Mouse (Mus musculus): Measurements from ENCODE around the gene Hist1h3h.
"Not testable (repeated sequence)": the region's sequence is repeated elsewhere in the genome, so short reads cannot be mapped to it uniquely, and the experiment has no call there.

The Hist1h3h gene

DNA sequence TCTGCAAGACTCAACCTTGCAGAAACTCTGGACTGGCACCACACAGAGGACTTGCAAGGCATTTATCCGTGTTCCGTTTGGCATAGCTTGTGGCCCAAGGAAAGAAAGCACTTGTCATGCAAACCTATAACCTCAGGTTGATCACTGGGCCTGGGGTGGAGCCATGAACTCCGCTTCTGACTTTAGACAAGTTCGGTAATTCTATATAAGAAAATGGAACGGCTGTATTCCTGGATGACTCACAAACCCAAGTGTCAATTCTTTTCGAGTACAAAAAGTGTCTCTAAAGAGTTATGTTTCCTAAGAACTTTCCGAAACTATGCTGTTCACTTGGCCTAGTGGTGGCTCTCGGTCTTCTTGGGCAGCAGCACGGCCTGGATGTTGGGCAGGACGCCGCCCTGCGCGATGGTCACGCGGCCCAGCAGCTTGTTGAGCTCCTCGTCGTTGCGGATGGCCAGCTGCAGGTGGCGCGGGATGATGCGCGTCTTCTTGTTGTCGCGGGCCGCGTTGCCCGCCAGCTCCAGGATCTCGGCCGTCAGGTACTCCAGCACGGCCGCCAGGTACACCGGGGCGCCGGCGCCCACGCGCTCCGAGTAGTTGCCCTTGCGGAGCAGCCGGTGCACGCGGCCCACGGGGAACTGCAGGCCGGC is 3.8 kb downstream of the Hist1h3h start:
- CTCF ChIA-PET, result interaction anchor here in 1 of 4 experiments (0.7 kb wide), 1 partner anchor 12 kb away, joined by 3 read pairs; no protein-coding TSS in a partner anchor
- POLR2A ChIA-PET, result interaction anchor here (0.6 to 27.0 kb wide), 59 partner anchors 8 to 1865 kb away, joined by 3 to 530 read pairs (median 4); partner anchors contain the start of genes Hist1h4k (in 4 of the 4), Hist1h1b (in 3 of the 4), Hist1h2ah (in 3 of the 4) and Hist1h2ak (in 3 of the 4)

DNA sequence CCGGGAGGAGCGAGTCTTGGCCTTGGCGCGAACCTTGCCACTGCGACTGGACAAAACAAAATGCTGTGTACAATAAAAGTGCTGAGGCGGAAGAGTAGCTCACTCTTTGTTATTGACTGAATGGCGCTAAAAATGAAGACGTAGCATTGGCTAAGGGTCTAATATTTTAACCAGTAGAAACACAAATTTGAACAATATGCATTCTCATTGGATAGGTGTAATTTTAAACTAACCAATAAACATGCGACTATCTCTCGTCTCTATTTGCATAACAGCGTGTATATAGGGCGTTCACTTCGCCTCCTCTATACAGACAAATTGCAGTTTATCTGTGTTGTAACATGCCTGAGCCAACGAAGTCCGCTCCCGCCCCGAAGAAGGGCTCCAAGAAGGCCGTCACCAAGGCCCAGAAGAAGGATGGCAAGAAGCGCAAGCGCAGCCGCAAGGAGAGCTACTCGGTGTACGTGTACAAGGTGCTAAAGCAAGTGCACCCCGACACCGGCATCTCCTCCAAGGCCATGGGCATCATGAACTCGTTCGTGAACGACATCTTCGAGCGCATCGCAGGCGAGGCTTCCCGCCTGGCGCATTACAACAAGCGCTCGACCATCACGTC is 4.4 kb downstream of the Hist1h3h start, which contains the start of gene Hist1h2bm:
TSS of gene Hist1h2bm (plus strand) at position 288 of the 616 bp plus-strand sequence.
- CTCF ChIA-PET, result not testable (repeated sequence)
- POLR2A ChIA-PET, result interaction anchor here (0.6 to 27.0 kb wide), 54 partner anchors 9 to 1864 kb away, joined by 3 to 530 read pairs (median 4); partner anchors contain the start of genes Hist1h4k (in 4 of the 4), Hist1h1b (in 3 of the 4), Hist1h2ah (in 3 of the 4) and Hist1h2ak (in 3 of the 4)

DNA sequence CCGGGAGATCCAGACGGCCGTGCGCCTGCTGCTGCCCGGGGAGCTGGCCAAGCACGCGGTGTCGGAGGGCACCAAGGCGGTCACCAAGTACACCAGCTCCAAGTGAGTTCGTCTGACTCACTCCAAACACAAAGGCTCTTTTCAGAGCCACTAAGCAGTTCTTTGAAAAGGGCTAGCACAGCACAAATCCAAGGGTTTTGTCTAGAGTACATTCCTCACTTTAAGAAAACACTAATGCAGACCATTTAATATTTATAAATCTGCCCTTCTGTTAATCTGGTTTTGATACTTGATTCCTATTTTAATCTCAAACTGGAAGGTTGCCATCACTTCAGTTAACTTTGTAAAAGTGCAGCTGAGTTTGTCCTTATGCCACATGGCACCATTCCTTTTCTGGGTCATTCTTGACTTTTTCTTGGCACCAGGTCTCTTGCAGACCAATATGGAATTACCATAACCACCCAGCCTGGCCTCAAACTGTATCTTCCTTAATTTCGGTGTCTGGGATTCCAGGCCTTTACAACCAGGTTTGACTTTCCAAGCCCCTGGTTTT is 5.0 kb downstream of the Hist1h3h start:
- ChIA-PET CTCF (no interaction called here), POLR2A (interaction anchor here (0.6 to 27.0 kb wide), 39 partner anchors 10 to 742 kb away, joined by 3 to 530 read pairs (median 6); partner anchors contain the start of genes Hist1h4k (in 4 of the 4), Hist1h1b (in 3 of the 4), Hist1h2ak (in 3 of the 4) and Hist1h2an (in 3 of the 4))

DNA sequence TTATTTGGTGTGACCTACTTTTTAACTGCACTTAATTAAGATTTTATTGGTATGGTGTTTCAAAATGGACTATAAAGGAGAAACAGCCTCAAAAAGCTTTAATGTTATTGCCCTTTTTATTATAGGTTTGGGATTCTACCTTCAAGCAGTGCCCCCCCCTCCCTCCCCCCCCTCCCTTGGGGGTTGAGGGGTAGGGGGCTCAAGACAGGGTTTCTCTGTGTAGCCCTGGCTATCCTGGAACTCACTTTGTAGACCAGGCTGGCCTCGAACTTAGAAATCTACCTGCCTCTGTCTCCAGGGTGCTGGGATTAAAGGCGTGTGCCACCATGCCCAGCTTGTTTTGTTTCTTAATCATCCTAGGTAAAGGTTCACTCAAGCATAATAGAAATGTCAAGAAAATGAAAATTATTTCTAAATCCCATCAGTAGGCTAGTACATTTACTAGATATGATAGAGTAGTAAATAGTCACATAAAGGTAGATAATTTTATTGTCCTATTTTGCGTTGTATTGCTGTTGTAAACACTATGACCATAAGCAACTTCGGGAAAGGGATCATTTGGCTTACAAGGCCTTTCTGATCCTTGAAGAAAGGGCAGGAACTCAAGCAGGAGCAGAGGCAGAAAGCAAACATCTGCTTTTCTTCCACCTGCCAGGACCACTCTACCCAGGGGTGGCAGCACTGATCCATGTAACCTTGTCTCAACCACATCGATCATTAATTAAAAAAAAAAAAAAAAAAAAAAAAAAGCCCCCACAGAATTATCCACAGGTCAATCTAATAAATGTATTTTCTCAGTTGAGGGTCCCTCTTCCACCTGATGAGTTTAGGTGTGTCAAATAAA is 5.8 kb downstream of the Hist1h3h start:
- CTCF ChIA-PET, result no interaction called here
- POLR2A ChIA-PET, result interaction anchor here in 3 of 4 experiments (0.7 to 27.0 kb wide), 23 partner anchors 7 to 1593 kb away, joined by 3 to 530 read pairs (median 8); partner anchors contain the start of genes Hist1h4k (in 3 of the 3), Hist1h1b (in 2 of the 3), Hist1h2ak (in 2 of the 3) and Hist1h2bn (in 2 of the 3)

DNA sequence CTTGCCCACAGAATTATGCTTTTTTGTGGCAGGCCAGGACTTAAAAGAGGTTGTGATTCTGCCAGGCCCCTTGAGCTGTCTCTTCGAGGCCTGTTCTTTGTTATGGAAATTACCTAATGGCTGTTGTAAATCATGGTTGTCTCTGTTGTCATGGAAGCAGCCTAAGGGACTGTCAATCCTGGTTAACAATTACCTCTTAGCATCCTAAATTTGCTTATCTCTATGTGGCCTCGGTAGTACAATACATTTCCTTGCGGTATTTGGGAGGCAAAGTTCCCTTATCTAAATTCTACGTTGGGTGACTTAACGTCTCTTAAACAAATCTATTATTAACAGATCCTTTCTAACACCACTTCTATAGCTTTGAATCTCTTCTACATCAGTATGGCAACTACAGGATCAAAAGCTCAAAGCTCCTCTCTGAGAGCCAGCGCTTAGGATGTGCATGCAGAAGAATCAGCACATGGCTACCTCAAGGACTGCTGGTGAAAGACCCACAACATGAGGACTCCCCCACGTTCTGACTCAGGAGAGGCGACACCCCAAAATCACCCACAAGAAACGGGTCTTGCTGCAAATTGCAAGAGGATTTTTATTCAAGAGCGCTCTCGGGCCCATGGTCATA is 10.6 kb downstream of the Hist1h3h start:
- ChIA-PET POLR2A (interaction anchor here (0.6 to 27.0 kb wide), 25 partner anchors 4 to 548 kb away, joined by 3 to 530 read pairs (median 4); partner anchors contain the start of genes Hist1h1b (in 2 of the 4), Hist1h2ai (in 2 of the 4), Hist1h2ak (in 2 of the 4) and Hist1h2an (in 2 of the 4)), CTCF (no interaction called here)

DNA sequence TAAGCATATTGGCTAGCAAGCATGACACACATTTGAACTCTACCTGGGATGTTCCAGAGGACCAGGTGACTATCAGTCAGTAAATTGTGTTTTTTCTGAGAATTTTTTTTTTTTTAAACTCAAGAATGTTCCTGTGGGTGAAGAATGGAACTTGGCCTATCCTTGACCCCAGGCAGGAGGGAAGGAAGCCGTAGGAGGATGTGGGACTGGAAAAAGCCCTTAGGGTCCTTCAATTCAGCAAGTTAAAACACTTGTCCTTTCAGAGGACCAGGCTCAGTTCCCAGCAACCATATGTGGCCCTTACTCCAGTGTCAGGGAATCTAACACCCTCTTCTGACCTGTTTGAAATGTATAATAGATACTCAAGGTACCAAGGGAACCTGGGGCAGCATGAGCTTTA is 12.1 kb downstream of the Hist1h3h start:
- CTCF ChIA-PET, result no interaction called here
- POLR2A ChIA-PET, result interaction anchor here in 2 of 4 experiments (1.3 to 27.0 kb wide), 7 partner anchors 6 to 100 kb away, joined by 4 to 530 read pairs (median 240); partner anchors contain the start of genes Hist1h2ak (in 2 of the 2), Hist1h2bn (in 2 of the 2), Hist1h3h (in 2 of the 2) and Hist1h4k (in 2 of the 2)

DNA sequence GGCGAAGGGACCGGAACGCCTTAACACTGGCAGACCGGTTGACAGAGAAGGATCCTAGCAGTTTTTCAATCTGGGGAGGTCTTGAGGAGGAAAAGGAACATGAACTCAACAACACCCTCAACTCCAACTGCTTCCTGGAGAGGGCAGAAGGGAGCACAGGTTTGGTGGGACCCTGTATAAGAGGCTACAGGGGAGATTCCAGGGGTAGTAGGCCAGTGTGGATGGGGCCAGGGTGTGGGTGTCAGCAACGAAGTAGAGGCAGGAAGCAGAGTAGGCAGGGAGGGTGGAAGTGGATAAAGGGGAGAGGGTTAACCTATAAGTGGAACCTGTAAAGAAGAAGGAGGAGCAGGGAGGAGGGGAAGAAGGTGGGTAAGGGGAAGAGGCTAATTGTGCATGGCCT is 16.0 kb downstream of the Hist1h3h start:
- CTCF ChIA-PET, result interaction anchor here in 2 of 4 experiments (0.6 to 1.5 kb wide), 10 partner anchors 8 to 554 kb away, joined by 3 to 12 read pairs (median 5); partner anchors contain the start of genes Hist1h2ai (in 1 of the 2), Hist1h2bl (in 1 of the 2), Hist1h3h (in 1 of the 2) and Hist1h4k (in 1 of the 2)
- POLR2A ChIA-PET, result interaction anchor here in 3 of 4 experiments (0.6 to 27.0 kb wide), 28 partner anchors 9 to 760 kb away, joined by 3 to 530 read pairs (median 10); partner anchors contain the start of genes Hist1h2ai (in 3 of the 3), Hist1h2ak (in 3 of the 3), Hist1h2bl (in 3 of the 3) and Hist1h2bm (in 3 of the 3)

DNA sequence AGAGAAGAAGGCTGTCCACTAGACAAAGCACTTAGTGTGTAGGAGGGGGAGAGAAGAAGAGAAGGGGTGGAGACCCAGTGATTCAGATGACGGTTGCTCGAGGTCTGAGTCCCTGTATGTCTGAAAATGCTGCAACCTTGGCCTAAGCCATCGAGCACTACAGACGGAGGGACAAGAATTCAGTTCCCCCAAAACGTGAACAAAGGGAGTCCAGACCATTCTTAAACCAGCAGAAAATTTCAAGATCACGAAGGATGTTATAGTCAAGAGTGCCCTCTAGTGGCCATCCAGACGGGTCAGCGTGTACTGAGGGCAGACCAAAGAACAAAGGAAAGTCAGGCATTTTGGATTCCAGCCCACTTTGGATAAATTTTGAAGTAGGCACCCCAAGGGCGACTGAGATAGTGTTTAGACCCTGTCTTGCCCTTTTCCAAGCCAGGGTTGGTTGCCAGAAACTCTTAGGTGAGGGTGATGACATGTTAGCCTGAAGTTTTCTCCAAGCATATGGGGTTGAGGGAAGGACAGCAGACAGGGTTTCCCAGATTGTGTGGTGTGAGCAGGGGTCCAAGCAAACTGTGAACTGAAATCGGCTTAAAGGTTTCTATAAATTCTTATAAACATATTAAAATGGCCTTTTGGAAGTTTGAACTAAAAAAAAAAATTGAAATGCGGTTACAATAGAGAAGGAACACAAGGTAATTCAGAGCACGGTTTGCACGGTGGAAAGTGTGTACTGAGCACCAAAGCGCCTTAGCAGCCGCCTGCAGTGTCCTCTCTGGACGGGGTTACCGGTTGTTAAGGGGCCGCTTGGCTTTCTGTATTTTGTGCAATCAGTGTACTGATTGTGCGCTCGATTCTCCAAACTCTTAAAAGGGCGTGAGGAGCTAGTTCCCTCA is 16.8 kb downstream of the Hist1h3h start:
- POLR2A ChIA-PET, result interaction anchor here (0.6 to 27.0 kb wide), 56 partner anchors 8 to 759 kb away, joined by 3 to 530 read pairs (median 7); partner anchors contain the start of genes Hist1h2ai (in 4 of the 4), Hist1h2an (in 4 of the 4), Hist1h2bl (in 4 of the 4) and Hist1h2bp (in 4 of the 4)
- CTCF ChIA-PET, result interaction anchor here in 3 of 4 experiments (0.6 to 1.5 kb wide), 12 partner anchors 9 to 554 kb away, joined by 3 to 12 read pairs (median 4); partner anchors contain the start of genes Hist1h2bl (in 2 of the 3), Hist1h2ai (in 1 of the 3), Hist1h3h (in 1 of the 3) and Hist1h4k (in 1 of the 3)

DNA sequence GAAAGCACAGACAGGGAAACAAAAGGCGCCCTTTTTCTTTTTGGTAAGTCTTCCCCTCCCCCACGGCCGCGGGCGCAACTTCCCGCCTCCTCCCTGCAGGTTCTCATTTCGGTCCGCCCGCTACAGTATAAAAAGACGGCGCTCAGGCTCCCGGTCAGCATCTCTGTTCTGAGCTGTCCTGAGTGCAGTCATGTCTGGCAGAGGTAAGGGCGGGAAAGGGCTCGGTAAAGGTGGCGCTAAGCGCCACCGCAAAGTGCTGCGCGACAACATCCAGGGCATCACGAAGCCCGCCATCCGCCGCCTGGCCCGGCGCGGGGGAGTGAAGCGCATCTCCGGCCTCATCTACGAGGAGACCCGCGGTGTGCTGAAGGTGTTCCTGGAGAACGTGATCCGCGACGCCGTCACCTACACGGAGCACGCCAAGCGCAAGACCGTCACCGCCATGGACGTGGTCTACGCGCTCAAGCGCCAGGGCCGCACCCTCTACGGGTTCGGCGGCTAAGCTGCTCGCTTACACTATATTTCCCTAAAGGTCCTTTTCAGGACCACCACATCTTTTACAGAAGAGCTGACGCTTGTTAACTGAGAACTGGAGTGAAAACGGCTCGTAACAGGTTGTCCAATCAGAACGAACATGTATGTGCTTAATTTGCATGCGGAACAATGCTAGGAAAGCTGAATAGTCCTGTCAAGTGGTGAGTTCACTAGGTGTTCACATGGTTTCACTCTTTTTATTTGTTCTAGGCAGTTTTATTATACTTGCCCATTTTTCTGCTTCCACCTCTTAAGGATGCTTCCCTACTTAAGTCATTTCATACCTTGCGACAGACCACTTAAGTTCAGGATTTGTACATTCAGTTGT is 17.7 kb downstream of the Hist1h3h start, which contains the start of gene Hist1h4j:
TSS of gene Hist1h4j (plus strand) at position 159 of the 862 bp plus-strand sequence.
- ChIA-PET POLR2A (interaction anchor here (0.5 to 27.0 kb wide), 56 partner anchors 7 to 1821 kb away, joined by 3 to 530 read pairs (median 6); partner anchors contain the start of genes Hist1h2ai (in 4 of the 4), Hist1h2an (in 4 of the 4), Hist1h2bl (in 4 of the 4) and Hist1h2bp (in 4 of the 4)), CTCF (interaction anchor here in 3 of 4 experiments (0.5 to 1.0 kb wide), 4 partner anchors 15 to 49 kb away, joined by 3 to 5 read pairs (median 3); partner anchors contain the start of genes Hist1h2bl (in 1 of the 3) and Hist1h4k (in 1 of the 3))

DNA sequence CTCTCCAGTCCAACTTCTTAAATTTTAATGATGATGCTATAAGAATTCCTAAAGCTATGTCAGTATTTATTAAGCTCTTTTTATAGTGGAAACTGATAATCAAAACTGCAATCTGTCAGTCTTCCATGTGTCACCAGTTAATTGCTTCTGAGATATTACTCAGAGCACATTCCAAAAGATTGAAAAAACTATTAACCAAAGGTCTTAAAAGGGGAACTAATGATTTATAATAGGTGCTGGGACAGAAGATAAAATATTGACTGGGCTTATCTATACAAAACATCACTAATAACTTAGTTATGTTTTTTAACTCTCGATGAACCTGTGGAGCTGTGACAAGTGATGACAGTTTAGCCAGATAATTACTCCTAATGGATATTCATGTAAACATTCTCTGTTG is 27.5 kb downstream of the Hist1h3h start:
- CTCF ChIA-PET, result no interaction called here
- POLR2A ChIA-PET, result interaction anchor here in 3 of 4 experiments (0.9 to 27.0 kb wide), 17 partner anchors 6 to 42 kb away, joined by 3 to 530 read pairs (median 4); partner anchors contain the start of genes Hist1h2ak (in 2 of the 3), Hist1h2an (in 2 of the 3), Hist1h2bm (in 2 of the 3) and Hist1h2bn (in 2 of the 3)

DNA sequence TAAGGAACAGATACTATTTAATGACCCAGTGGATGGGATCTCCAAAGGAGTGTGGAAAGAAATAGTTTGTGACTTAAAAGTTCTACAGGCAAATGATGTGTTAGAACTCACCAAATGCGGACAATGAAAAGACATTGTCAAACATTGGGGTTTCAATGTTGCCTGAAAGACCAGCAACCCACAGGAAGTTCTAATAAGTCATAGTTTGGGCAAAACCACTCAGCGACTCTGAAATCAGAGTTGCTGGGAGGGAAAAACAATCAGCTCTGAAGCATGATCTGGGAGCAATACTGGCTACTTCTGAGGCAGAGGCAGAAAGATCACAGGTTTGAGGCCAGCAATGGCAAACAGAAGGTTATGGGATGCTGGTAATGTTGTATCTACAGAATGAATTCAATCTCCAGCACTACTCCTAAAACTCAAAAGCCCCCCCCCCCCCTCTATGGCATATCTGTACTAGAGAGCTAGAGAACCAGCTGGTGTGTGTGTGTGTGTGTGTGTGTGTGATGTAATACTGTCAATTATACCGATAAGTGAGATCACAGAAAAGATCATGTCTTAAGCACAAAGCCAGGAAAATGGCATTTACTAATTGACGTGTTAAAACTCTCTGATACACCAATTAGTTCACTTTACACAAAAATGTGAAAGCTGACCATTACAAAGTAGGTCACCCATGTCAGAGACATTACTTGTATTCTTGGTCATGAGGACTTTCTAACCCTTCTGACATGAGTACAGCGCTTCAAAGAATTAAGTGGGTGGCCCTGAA is 32.1 kb downstream of the Hist1h3h start:
- CTCF ChIA-PET, result interaction anchor here in 1 of 4 experiments (1.2 kb wide), 2 partner anchors 14 to 16 kb away, joined by 5 to 6 read pairs; partner anchors contain the start of gene Hist1h4j
- POLR2A ChIA-PET, result interaction anchor here (0.6 to 16.3 kb wide), 56 partner anchors 10 to 1967 kb away, joined by 3 to 823 read pairs (median 7); partner anchors contain the start of genes Hist1h1b (in 4 of the 4), Hist1h2ai (in 4 of the 4), Hist1h2bl (in 4 of the 4) and Hist1h2bm (in 4 of the 4)

DNA sequence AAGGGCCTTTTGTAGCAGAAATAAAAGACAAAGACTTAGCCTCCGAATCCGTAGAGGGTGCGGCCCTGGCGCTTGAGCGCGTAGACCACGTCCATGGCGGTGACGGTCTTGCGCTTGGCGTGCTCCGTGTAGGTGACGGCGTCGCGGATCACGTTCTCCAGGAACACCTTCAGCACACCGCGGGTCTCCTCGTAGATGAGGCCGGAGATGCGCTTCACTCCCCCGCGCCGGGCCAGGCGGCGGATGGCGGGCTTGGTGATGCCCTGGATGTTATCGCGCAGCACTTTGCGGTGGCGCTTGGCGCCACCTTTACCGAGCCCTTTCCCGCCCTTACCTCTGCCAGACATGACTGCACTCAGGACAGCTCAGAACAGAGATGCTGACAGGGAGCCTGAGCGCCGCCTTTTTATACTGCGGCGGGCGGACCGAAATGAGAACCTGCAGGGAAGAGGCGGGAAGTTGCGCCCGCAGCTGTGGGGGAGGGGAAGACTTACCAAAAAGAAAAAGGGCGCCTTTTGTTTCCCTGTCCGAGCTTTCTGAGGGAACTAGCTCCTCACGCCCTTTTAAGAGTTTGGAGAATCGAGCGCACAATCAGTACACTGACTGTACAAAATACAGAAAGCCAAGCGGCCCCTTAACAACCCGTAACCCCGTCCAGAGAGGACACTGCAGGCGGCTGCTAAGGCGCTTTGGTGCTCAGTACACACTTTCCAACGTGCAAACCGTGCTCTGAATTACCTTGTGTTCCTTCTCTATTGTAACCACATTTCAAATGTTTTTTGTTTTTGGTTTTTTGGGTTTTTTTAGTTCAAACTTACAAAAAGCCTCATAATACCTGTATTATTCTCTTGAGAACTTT is 32.9 kb downstream of the Hist1h3h start, which contains the start of gene Hist1h4k:
TSS of gene Hist1h4k (minus strand) at position 347 of the 859 bp plus-strand sequence.
- CTCF ChIA-PET, result interaction anchor here in 1 of 4 experiments (1.2 kb wide), 2 partner anchors 15 to 17 kb away, joined by 5 to 6 read pairs; partner anchors contain the start of gene Hist1h4j
- POLR2A ChIA-PET, result interaction anchor here (0.6 to 16.3 kb wide), 52 partner anchors 9 to 1967 kb away, joined by 3 to 823 read pairs (median 7); partner anchors contain the start of genes Hist1h1b (in 4 of the 4), Hist1h2ai (in 4 of the 4), Hist1h2an (in 4 of the 4) and Hist1h2bm (in 4 of the 4)
